Mouse (Mus musculus) heart, adult 11 months (tissue): ENCODE measurements around the gene Macrod2.

Source experiments
- DNase-seq: peaks from one replicate; pipeline ENCODE4 v3.0.0; 2022

Gene Macrod2

DNA sequence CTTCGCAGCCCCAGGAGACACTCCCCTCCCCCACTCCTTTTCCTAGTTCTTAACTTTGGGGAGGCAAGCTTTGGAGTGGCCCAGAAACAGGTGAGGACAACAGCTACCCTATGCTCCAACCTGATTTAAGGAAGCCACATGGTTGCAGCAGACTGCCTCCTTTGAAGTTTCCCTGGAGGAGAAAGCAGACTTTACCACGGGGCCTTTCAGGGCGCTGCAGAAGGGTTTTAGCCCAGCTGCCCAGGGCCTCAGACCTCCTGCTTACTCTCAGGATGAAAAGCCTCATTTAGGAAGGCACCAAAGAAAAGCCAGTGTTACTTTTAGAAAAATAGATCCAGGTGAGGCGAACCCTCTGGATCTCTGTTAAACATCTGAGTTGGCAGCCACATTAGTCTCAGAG is 1333.9 kb downstream of the Macrod2 start:
- no peak for DNase-seq

DNA sequence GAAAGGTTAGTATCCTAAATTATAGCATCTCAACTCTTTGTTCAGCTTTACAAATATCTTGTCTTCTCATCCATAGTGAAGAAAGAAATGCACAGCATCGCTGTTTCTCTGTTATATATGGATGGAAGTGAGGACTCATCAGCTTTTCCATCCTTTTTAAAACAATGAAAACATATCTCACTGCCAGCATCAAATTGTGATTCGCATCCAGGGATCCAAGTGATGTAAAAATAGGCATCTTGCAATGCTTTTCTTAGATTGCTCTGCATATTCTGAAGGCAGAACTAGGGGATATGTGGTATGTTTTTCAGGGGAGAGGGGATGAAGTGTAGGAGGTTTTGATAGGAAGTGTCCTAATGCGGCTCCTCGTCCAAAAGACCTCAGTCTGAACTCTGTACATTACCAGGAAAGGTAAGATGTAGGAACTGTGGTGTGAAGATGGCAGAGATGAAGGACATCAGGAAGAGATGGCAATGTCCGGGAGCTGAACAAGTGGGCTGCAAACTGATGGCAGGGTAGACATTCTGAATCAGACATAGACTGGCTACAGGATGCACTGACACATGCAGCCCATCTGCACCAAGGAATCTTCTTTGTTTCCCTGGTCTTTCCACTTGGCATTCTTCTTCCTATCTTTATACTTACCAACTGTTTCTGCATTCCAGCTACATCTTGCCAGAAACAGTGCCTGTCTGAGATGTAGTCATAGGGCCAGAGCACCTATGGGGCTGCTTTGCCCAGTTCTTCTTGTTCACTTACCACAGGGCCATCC is 1341.8 kb downstream of the Macrod2 start:
- no peak for DNase-seq

DNA sequence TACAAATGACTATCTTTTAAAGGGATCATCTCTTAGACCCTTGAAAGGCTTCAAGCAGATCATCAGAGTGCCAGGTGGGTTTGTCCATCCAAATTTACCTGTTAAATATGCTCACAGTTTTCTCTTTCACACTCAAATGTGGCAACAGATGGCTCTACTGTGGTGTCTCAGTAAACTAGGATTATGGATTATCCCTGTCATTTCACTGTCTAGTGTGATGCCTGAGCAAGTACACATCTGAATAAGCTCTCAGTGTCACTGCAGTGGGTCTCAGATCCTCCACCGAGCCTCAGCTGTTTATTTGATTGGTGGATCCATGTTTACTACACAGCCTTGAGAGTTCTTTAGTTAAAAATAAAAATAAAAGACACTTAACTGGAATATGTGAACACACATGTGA is 1343.6 kb downstream of the Macrod2 start:
- DNase-seq, result no peak

DNA sequence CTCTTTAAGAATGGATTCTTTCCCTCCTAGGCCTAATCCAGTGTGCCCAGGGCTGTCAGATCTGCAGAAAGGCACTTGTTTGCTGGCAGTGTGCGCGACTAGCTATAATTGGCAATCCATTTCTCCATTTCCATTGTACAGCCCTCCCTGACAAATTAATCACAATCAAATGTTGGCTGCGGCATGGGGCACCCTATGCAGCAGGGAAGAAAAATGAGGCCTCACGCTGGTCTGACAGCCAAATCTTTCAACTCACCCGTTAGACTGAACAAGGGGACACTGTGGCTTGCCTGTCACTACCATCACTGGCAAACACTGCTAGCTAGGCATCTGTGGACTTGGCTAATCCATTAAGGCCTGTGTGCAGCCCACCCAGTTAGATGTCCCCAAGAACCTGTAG is 1345.2 kb downstream of the Macrod2 start:
- DNase-seq, result peak; percentile 87

DNA sequence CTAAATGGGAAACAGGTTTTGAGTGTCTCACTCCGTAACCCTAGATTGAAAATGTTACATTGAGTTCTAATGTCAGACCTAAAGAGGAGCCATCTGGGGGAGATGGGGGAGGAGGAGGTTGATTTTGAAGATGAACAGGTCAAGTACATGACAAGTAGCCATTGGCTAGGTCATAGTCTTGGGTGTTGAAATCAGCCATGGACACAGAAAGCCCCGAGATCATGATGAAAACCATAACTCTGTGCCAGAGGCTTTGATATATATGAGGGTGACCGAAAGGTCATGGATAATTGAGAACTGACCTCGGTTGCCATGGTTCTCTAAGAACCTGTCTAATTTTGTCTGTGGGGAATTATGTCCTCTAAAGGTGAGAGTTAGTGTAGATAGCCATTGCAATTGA is 1405.1 kb downstream of the Macrod2 start:
- DNase-seq, result no peak

DNA sequence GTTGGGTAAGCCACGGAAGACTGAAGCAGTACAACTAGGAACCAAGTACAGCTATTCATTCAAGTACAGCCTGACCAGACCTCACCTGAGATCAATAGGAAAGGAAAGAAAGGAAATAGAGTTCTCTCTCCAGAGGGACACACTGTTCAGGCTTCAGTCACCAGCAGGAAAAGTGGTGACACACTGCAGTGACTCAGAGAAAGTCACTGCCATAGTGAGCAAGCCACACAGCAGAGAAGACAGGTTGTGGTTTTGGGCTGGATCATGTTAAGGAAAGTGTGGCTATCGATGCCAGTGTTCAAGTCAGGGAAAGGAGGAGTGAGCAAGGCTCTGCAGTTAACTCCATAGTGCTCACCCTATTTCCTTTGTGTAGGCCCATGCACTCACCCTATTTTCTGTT is 1405.8 kb downstream of the Macrod2 start:
- DNase-seq, result no peak

DNA sequence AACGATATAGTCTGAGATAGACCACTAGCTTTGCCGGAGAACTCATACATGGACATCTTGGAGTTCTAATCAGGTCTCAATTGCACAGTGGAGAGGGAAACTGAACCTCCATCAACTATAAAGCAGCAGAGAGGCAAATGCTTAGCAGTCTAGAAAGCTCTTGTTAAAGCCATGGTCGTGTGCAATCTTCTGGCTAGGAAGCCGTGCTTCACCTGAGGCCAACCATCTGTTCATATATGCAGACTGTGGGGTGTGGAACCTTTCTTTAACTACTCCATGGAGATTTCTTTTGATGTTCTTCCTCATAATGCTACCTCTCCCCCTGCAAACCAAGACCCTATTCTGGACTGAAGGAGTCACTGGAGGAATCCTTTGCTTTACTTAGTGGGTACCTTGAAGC is 1421.2 kb downstream of the Macrod2 start:
- no peak for DNase-seq

DNA sequence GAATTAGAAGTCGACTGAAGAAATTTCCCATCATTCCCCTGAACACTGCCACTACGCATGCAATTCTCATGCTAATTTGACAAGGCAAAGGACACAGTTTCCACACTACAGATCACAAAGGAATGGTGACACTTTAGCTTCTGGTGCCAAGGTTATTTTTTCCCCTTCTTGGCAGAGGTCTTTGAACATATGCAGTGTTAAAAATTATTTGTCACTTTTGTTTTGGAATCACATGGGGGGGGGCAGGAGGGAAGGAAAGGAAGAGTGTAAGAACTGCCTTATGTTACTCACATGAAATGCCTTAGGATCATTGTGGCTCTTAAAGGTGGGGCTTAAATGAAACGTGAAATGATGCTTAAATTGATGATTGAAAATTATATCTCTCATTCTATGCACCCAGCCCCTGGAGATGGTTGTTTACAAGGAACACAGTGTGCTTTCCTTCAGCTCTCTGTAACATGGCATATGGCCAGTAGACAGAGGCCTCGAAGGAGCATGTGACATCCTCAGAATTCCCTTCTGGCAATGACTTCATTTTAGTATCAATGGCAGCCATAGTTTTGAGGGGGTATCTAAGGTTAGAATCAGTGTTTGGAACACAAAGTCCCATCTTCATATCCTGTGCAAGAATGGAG is 1422.6 kb downstream of the Macrod2 start:
- DNase-seq, result no peak

DNA sequence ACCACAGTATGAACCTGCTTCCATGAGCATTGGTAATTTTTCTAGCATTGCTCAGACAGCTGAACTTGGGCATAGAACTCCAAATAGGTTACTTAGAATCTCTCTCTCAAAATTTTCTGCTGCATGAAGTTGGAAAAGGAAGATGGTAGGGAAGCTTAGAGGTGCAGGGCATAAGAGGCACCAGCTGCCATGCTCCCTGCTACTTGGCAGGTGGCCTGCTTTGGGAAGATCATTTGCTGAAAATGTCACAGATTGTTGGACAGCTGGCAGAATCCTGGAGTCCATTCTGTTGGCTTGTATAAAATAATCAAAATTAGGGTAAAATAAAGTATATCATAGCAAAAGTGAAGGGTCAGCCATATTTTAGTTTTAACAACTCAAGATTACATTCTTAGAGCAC is 1425.7 kb downstream of the Macrod2 start:
- no peak for DNase-seq

DNA sequence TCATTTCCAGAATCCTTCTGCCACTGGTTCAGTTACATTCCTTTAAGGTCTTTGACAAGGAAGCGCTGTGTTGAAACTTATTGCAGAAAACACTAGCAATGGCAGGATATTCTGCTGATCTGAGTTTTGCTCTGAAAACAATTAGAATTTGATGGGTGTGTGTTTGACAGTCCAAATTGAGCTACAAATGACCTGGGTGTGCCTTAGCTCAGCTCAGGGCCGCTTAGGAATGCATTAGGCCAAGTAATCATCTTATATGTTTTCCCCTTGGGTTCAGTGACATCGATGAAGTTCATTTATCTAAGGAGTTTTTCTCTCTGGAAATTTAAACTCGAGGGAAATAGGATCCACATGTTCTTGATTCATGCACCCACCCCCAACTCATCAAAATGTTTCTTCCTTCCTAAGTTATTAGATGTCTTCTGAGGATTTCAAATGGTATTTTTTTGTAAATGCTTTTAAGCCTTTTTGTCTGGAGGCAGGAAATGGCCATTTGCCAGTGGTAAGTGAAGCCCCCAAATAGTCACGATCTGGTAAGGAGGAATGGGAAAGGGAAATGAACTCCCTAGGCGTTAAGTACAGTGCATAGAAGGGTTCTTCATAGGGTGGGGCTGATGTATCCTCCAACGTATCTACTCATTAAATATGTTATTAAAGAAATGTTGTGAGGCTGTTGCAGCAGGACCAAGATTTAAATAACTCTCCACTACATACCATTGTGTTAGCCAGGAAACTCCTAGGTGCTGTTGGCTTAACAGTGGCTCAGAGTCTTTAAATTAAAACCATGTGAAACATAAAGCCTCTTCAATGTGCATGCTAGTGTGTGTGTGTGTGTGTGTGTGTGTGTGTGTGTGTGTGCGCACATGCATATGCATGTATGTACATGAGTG is 1430.7 kb downstream of the Macrod2 start:
- DNase-seq, result no peak

DNA sequence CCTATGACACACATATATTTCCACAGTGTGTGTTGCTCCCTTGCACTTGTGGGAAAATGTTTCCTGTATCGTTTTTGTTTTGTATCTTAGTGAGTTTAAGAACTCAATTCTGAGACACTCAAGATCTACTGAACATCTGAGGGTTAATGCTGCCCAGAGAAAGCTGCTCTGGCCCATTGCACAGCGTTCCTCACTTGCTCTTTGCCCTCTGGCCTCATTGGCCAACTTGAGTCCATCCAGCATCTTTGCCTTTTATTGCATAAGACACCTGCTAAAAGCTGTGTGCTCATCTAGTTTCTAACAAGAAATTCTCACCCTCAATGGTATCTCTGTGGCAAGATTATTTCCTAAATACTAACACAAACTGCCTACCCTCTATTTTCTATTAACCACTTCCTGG is 1435.4 kb downstream of the Macrod2 start:
- DNase-seq, result no peak

DNA sequence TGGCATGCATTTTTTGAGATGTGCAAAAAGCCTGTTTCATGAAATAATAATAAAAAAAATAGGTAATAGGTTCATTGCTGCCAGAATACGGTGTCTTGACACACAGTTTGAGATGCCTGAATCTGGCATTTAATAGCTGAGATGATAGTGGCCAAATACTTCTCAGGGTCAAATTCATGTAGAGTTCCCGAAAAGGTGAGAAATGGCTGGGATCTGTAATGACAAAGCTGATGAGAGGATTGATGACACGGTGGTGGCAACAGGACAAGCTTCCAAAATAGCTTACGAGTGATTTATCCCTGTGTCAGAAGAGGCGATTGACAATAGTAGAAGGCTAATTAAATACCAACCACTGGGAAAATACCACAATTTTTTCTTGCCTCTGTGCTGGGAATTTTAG is 1436.4 kb downstream of the Macrod2 start:
- no peak for DNase-seq

DNA sequence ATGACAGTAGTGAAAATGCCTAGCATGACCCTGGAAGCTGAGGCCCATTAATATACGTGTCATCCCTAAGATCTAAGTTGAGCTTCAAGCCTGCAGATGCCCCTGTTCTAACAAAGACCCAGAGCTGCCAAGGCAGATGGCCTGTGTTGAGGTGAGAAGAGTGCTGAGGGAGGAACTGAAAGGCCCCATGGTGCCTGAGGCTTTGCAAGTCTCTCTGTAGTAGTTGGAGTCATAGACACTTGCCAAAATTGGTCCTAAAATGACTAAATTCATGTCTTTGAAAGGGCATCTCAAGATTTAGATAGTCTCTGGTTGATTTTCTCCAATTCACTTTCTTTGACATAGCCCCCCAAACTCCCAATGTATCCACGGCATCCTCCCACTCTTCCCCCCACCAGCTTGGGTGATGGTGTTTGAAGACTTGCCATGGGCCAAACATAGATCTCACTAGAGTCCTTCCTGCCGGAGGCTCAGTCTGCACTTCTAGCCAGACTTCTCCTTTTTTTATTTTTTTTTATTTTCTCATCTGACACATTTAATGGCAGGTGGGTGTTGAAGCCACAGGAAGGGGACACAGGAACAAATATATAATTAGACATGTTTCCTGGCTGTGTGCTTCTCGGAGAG is 1439.2 kb downstream of the Macrod2 start:
- DNase-seq, result no peak

DNA sequence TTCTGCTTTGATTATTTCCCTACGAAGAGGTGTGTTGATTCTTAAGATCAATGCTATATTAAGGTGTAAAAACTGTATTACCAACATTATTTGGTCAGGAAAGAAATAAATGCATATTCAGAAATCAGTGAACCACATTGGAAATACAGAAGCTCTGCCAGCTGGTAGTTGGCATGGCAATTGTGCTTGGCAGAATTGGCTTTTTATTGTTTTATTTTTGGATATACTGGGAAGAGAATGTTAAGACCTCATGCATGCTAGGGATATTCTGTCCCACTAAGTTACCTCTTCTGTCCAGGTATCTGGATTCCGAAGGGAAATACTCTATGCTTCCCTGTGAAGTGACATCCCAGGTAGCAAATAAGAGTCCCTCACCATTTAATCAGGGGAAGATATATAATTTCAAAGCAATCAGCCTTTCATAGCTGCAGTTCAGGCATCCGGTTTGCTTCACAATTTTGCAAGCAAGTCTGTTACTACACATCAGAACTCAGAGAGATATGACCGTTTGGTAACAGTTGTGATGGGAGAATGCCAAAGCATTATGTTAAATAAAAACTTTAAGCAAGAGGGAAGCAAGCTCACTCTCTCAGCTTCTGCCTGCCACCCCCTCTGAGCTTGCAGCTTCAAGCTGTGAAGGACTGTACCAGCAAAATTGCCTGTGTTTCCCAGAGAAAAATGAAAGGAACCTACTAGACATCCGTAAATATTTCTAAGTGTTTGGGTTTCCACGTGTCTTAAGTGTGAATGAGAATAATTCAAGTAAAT is 1449.5 kb downstream of the Macrod2 start:
- no peak for DNase-seq

DNA sequence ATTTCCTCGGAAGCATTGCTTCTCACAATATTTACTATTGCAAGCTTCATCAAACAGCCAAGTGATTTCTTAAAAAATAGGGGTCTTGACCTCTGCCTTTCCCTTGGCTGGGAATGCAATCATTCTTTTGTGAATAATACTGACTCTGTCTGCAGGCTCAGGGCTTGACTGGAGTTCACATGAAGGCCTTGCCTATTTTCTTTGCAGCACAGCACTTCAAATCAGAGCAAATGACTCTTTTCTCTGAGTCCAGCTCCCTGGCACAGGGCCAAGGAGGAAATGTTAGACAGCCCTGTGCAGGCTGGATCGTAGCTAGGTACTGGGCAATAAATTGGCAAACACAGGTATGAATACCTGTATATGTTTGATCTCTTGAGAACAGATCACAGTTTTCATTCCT is 1464.1 kb downstream of the Macrod2 start:
- no peak for DNase-seq

DNA sequence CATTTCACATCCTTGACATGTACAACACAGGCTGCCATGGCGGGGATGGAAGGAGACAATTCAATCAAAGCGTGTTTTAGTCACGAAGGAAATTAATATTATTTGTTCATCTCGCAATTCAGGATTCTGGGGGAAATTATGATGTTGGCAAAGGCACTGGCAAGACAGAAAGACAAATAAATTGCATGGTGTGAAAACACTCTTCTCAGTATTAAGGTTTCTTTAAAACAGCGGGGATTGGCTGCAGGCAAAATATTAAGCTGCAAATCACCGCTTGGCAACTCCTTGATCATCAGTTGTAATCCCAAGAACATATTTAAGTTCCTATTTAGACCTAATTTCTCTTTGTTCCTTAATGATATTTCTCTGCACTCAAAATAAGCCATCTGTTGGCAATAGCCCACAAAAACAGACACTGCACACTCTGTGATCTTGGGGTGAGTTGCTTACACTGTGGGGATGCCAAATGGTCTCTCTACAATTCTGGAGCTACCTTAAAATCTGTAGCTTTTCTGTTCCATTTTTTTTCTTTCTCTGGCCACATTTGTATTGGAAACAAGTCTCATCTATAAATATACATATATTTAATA is 1466.7 kb downstream of the Macrod2 start:
- DNase-seq, result no peak

DNA sequence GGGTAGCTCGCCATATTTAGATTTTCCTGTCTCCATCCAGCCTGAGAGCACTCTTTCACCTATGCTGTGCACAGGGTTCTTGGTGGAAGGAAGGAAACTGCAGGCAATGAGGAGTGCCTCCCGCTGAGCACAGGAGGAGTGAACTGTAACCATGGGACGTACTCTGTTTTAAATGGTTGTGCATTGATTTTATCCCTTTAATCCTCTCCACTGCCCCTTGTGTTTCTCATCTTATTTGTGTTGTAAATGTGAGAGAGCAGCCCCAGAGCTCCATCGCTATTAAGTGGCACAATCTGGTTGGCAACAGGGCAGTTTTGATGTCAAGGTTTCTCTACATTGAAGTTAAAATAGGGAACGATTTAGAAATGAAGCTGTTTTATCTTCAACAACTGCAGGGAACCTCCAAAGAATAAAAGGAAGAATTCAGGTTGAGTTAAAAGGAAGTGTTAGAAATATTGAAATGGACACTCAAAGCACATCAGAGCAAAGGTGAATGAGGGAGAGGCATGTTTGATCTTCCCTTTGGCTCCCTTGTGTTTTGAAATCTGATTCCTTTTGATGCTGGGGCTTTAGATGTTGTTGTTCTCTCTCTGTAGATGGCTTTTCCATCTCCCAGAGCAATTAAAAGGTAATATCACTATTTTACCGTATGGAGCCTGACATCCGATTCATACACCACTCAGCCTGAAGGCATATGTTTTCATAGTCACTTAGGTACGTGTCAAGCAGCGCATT is 1467.6 kb downstream of the Macrod2 start:
- no peak for DNase-seq

DNA sequence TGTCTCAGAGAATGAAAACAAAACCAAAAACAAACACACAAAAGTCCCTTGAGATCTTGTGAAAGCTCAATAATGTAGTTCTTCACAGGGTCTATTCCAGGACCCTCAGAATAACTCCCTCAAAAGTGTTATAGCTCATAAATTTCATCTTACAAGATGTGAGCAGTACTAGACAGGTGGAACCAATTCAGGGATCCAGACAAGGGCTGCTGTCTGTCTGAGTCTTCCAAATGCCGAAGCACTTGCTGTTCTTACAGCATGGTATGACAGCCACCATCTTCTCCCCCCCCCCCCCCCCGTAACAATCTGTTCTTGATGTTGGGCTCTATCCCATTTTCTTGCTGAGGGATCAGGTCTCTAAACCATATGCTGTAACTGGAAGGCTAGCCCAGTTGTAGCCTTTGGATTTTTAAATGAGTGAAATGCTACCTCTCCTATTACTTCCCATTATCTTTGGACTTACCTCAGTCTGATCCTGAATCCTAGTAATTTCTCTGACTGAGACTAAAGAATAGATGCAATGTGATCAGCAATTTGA is 1468.6 kb downstream of the Macrod2 start:
- DNase-seq, result no peak

DNA sequence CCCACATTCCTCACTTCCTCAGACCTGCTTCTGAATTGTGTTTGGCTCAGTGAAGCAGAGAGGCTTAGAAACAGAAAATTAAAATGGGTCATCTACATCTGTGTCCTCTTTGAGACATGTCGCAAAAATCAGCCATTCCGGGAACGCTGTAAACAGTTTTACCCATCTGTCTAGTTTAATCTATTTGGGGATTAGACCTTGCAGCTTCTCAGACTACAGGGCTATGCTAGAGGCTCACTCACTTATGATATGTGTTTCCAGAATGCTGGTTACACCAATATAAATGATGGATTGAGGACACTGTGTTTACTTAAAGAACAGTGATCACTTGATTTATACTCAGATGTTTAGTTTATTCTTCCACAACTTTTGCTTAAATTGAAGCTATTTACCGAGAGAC is 1475.8 kb downstream of the Macrod2 start:
- peak; percentile 46 for DNase-seq

DNA sequence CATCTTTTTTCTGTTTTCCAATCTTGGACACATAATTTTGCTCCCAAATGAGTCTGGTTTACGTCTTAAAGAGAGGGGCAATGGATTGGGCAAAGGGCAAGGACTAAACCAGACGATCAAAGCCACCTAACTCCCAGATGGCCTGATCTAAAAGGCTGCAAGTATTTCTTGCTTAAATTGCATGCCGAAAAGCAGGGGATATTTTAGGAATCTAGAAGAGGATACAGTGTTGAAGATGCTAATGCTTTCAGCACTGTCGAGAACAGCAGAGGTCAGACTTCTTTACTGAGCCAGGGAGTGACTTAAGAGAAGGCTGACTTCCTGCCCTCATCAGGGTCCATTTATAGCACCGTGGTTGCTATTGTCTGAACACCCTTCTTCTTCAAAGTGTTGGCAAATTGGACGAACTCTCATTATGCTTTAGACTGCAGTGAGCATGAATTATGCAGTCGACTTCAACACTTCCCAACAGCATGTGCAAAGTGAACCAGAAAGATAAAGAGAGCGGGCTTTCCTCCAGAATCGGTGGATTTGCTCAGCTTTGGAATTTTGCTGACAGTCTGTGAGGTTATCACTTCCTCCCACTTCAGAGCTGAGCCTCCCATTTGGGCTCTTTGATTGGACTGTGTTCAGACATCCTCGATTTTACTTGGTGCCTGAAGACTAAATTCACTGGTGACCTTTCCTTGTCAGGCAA is 1481.2 kb downstream of the Macrod2 start:
- no peak for DNase-seq
